Mouse (Mus musculus) hindbrain, postnatal 0 days (tissue): Measurements from ENCODE around the gene Myo15. TPM values are rescaled to one million over a fixed set of nuclear protein-coding genes. Genes with fewer than 3 reads are reported as not detected.

Experiments
- ATAC-seq: fragments of 200-750 bp; cut with Nextera tagmentation; 2 replicates; pipeline ENCODE4 v1.8.0; 2017; ENCODE audit warnings: mild to moderate bottlenecking, moderate TSS enrichment, moderate library complexity
- DNase-seq: peaks from one replicate; pipeline ENCODE4 v3.0.0-alpha.2; 2015; ENCODE audit warnings: low spot score
- H3K27ac ChIP-seq: fragments of 300-500 bp; sonication (generic); 2 replicates; pipeline ENCODE4 v1.5.1; 2014; ENCODE audit warnings: mild to moderate bottlenecking
- H3K27me3 ChIP-seq: fragments of 300-500 bp; sonication (generic); 2 replicates; pipeline ENCODE4 v1.6.1; 2014; ENCODE audit warnings: low read length, mixed read lengths; ENCODE audit not compliant: insufficient read depth
- H3K36me3 ChIP-seq: fragments of 300-500 bp; sonication (generic); 2 replicates; pipeline ENCODE4 v1.6.1; 2014; ENCODE audit warnings: low read length, mixed read lengths; ENCODE audit not compliant: insufficient read depth
- H3K4me1 ChIP-seq: fragments of 300-500 bp; sonication (generic); 2 replicates; pipeline ENCODE4 v1.6.1; 2014; ENCODE audit warnings: antibody characterized with exemption, low read length, mixed read lengths; ENCODE audit not compliant: insufficient read depth
- H3K4me2 ChIP-seq: fragments of 300-500 bp; sonication (generic); 2 replicates; pipeline ENCODE4 v1.6.1; 2014; ENCODE audit warnings: low read depth, mild to moderate bottlenecking, low read length, moderate library complexity, mixed read lengths
- H3K4me3 ChIP-seq: fragments of 300-500 bp; sonication (generic); 2 replicates; pipeline ENCODE4 v1.5.1; 2014; ENCODE audit warnings: low read length
- H3K9ac ChIP-seq: fragments of 300-500 bp; sonication (generic); replicated peaks from 2 replicates; pipeline ENCODE4 v1.6.1; 2014; ENCODE audit warnings: mild to moderate bottlenecking, low read length, moderate library complexity, mixed read lengths
- H3K9me3 ChIP-seq: fragments of 300-500 bp; sonication (generic); 2 replicates; pipeline ENCODE4 v1.6.1; 2016; ENCODE audit warnings: low read length, mixed read lengths
- CTCF ChIP-seq: IDR thresholded peaks from 2 replicates; pipeline ENCODE4 v1.5.1; 2016; ENCODE audit warnings: antibody characterized with exemption, control low read depth, low read depth
- WGBS: fragments of 180-500 bp; shearing (Covaris S2); extraction: QIAGEN DNeasy Blood & Tissue Kit; methylation state at CpG from one replicate; pipeline ENCODE4 v1.1.7; 2014; 5-methylcytosine and 5-hydroxymethylcytosine counted together
- polyA plus RNA-seq: library from polyadenylated mRNA; unstranded; fragments of >200 nt; fragmentation: Nextera tagmentation; extraction: Ambion mirVana; gene quantifications from 2 replicates; pipeline ENCODE4 v1.2.1, GENCODE M21; 2015
- total RNA-seq: library from RNA; depleted of rRNA; stranded (reverse); fragments of >200 nt; gene quantifications from 2 replicates; pipeline ENCODE4 v1.2.3, GENCODE M21; 2014

The Myo15 gene
- total and polyA plus RNA-seq, 2 experiments from 2014 or later: 0.30 to 0.31 TPM

GRCm38 (mm10) chr11:60457973-60458372, 11.2 kb upstream of the Myo15 start:
- no peak overlapping the region for H3K4me2 ChIP-seq
- H3K4me1 ChIP-seq: peaks cover 5% of the 10 kb centered on the region; the same call in 1 of the 2 replicates
- no peak overlapping the region for H3K4me3 ChIP-seq
- ATAC-seq (0 out of 2 replicates have a peak, but pooled peaks have one; percentile 46), DNase-seq (peak; percentile 71)
- TF ChIP-seq CTCF: peak; percentile 43
- no peaks in the 10 kb centered on the region for H3K9me3 ChIP-seq
- WGBS: 90% methylated on average over 1 of the region's 1 CpGs
- peaks cover 52% of the 10 kb centered on the region for H3K36me3 ChIP-seq
- H3K9ac ChIP-seq: no peak overlapping the region
- H3K27ac ChIP-seq: no peak overlapping the region
- no peaks in the 10 kb centered on the region for H3K27me3 ChIP-seq

GRCm38 (mm10) chr11:60465943-60466380, 3.2 kb upstream of the Myo15 start:
- TF ChIP-seq CTCF: peak; percentile 53

GRCm38 (mm10) chr11:60470743-60471142, 1.6 kb downstream of the Myo15 start:
- no peak for DNase-seq
- WGBS: 83% methylated on average over 9 of the region's 9 CpGs
- ATAC-seq: no peak
- Histone ChIP-seq H3K36me3 (peaks cover 34% of the 10 kb centered on the region), H3K4me3 (no peak overlapping the region), H3K9me3 (no peaks in the 10 kb centered on the region), H3K4me2 (no peak overlapping the region), H3K4me1 (no peaks in the 10 kb centered on the region), H3K9ac (no peak overlapping the region), H3K27ac (no peak overlapping the region), H3K27me3 (no peaks in the 10 kb centered on the region)
- TF ChIP-seq CTCF: no peak

More at GRCm38 (mm10) chr11:60465943-60466380, 3.2 kb upstream of the Myo15 start:
- DNase-seq (peak; percentile 29), ATAC-seq (no peak)
- Histone ChIP-seq H3K36me3 (peaks cover 64% of the 10 kb centered on the region), H3K27ac (no peak overlapping the region), H3K4me1 (no peaks in the 10 kb centered on the region), H3K9me3 (no peaks in the 10 kb centered on the region), H3K9ac (no peak overlapping the region), H3K4me3 (no peak overlapping the region), H3K27me3 (no peaks in the 10 kb centered on the region), H3K4me2 (no peak overlapping the region)
- WGBS: 90% methylated on average over 2 of the region's 2 CpGs

DNA sequence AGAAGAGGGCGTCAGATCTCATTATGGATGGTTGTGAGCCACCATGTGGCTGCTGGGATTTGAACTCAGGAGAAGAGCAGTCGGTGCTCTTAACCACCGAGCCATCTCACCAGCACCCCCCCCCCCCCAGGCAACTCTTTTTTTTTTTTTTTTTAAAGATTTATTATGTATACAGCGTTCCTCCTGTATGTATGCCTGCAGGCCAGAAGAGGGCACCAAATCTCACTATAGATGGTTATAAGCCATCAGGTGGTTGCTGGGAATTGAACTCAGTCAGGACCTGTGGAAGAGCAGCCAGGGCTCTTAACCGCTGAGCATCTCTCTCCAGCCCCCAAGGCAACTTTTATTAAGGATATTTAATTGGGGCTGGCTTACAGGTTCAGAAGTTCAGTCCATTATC, 5.4 kb downstream of the Myo15 start:
- no peak for DNase-seq
- Histone ChIP-seq H3K9me3 (no peaks in the 10 kb centered on the region), H3K36me3 (no peaks in the 10 kb centered on the region; the same call in 1 of the 2 replicates), H3K27me3 (no peaks in the 10 kb centered on the region), H3K4me1 (no peaks in the 10 kb centered on the region), H3K4me2 (no peak overlapping the region), H3K9ac (no peak overlapping the region), H3K27ac (no peak overlapping the region), H3K4me3 (no peak overlapping the region)
- WGBS: 86% methylated on average over 5 of the region's 5 CpGs
- ATAC-seq: no peak
- TF ChIP-seq CTCF: no peak

GRCm38 (mm10) chr11:60475668-60476362, 6.7 kb downstream of the Myo15 start:
- Histone ChIP-seq H3K27ac (no peak overlapping the region), H3K36me3 (no peaks in the 10 kb centered on the region), H3K4me2 (no peak overlapping the region), H3K27me3 (no peaks in the 10 kb centered on the region), H3K4me3 (no peak overlapping the region), H3K9ac (no peak overlapping the region), H3K9me3 (no peaks in the 10 kb centered on the region), H3K4me1 (no peaks in the 10 kb centered on the region)
- TF ChIP-seq CTCF: no peak
- ATAC-seq (no peak), DNase-seq (no peak)
- 88% methylated on average over 5 of the region's 5 CpGs for WGBS

GRCm38 (mm10) chr11:60478121-60478520, 9.0 kb downstream of the Myo15 start:
- H3K27me3 ChIP-seq: no peaks in the 10 kb centered on the region
- whole genome bisulfite sequencing: 38% methylated on average over 17 of the region's 17 CpGs
- H3K4me2 ChIP-seq: no peak overlapping the region
- TF ChIP-seq CTCF: no peak
- no peak for DNase-seq
- no peak for ATAC-seq
- H3K4me3 ChIP-seq: no peak overlapping the region
- no peaks in the 10 kb centered on the region for H3K9me3 ChIP-seq
- H3K27ac ChIP-seq: no peak overlapping the region
- H3K4me1 ChIP-seq: no peaks in the 10 kb centered on the region
- no peaks in the 10 kb centered on the region for H3K36me3 ChIP-seq
- no peak overlapping the region for H3K9ac ChIP-seq

DNA sequence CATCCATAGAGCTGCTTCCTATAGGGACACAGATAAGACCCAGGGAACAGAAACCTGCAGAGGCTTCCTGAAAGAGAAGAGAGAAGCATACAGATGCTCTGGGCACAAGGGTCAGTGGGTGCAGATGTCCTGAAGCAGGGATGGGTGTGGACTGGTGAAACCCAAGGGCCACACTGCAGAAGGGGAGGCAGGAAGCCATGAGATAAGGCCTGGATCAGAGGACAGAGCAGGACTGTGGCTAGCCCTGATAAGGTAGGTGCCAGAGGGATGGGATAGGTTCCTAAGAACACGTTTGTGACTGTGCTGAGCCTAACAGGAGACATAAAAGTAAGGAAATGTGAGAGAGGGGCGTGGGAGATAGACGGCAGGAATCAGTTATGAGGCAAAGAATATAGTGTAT, 17.1 kb downstream of the Myo15 start:
- Histone ChIP-seq H3K4me1 (no peaks in the 10 kb centered on the region), H3K4me3 (no peak overlapping the region), H3K9me3 (no peaks in the 10 kb centered on the region), H3K36me3 (no peaks in the 10 kb centered on the region), H3K27ac (no peak overlapping the region), H3K9ac (no peak overlapping the region), H3K27me3 (no peaks in the 10 kb centered on the region), H3K4me2 (no peak overlapping the region)
- WGBS: 70% methylated on average over 3 of the region's 3 CpGs
- no peak for ATAC-seq
- no peak for TF ChIP-seq CTCF
- no peak for DNase-seq
